Mouse (Mus musculus): ENCODE measurements at regions not wholly inside any gene's neighbourhood (a gene's known extent, or its start where the extent isn't known, plus 50 kb on each side); places are given as distances from the start of the nearest gene placed in this dataset.

DNA sequence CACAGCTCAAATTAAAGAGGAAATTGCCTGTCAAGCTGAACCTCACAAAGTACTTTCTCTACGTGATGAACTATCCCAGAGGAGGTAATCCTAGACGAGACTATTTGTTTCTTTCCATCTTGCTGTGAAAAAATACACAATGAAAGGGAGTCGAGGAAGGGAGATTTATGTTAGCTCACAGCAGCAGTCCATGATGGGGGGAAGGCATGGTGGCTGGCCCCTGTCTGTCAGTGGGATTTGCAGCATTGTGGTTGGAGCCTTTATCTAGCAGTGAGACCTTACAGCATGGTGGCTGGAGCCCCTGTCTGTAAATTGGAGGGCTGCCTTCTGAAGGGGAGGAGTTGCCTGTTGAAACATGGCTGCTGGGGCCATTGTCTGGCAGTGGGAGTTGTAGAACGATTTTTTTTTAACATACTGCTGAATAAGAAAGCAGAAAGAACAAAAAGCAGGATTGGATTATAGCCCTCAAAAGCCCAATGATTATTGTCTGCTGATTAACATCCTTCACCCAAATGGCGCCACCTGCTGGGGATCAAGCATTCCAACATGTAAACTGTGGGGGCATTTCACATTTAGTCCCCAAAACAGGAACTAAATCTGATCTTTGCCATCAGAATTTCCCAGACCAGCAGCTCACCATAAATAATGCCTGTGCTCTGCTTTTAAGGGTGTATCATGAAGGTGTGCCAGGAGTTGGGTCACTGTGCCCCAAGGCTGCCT, 54.0 kb upstream of the Ripor2 start:
- peak; percentile 52 for TF ChIP-seq CTCF (IDR thresholded peaks at IDR 0.05)
- Histone ChIP-seq H3K27ac (no peak overlapping the region), H3K4me3 (no peak overlapping the region)
- DNase-seq: no peak
- intact Hi-C loops (cut with DNase I): no loop called here
